Mouse (Mus musculus) CH12.LX (cell line): ENCODE measurements at regions not wholly inside any gene's neighbourhood (a gene's known extent, or its start where the extent isn't known, plus 50 kb on each side); places are given as distances from the start of the nearest gene placed in this dataset.

Source experiments
- DNase-seq: peaks from one replicate; pipeline ENCODE4 v3.0.0-alpha.2; 2013; ENCODE audit errors: extremely low read depth
- H3K27ac ChIP-seq: 2 replicates; pipeline ENCODE4 v1.5.1; 2012; ENCODE audit warnings: low read depth, mild to moderate bottlenecking, control low read depth, moderate library complexity; ENCODE audit not compliant: insufficient read depth
- H3K27me3 ChIP-seq: replicated peaks from 2 replicates; pipeline ENCODE3; 2012; ENCODE audit warnings: inconsistent platforms
- H3K36me3 ChIP-seq, 2 experiments: replicated peaks in 1 of 2; 2 replicates each; pipeline versions ENCODE3 to v1.6.1; 2012; ENCODE audit warnings: inconsistent platforms in 1 of 2, low read length in 1 of 2, mild to moderate bottlenecking in 1 of 2, mixed read lengths in 1 of 2, moderate library complexity in 1 of 2; ENCODE audit not compliant: control insufficient read depth in 1 of 2, insufficient read depth in 1 of 2
- H3K4me1 ChIP-seq, 2 experiments: 2 replicates each; pipeline ENCODE4 v1.6.1; 2012; ENCODE audit warnings: inconsistent platforms in 1 of 2, moderate library complexity in 1 of 2; ENCODE audit not compliant: insufficient read depth in 2 of 2, control insufficient read depth in 1 of 2
- H3K4me2 ChIP-seq: 2 replicates; pipeline ENCODE4 v1.6.1; 2012; ENCODE audit warnings: low read depth, mild to moderate bottlenecking, control low read depth; ENCODE audit not compliant: poor library complexity, insufficient read depth, severe bottlenecking
- H3K4me3 ChIP-seq, 3 experiments: fragments of 150-350 bp in 1 of 3; sonication (generic) in 1 of 3; replicated peaks in 1 of 3; 2 replicates each; pipeline versions ENCODE3 to v1.5.1; 2011 to 2012; ENCODE audit warnings: low read depth in 2 of 3, low read length in 2 of 3, mild to moderate bottlenecking in 2 of 3, moderate library complexity in 2 of 3, control low read depth in 1 of 3, improper control_type of control experiment in 1 of 3, inconsistent platforms in 1 of 3, mixed read lengths in 1 of 3; ENCODE audit not compliant: poor library complexity in 1 of 3
- H3K79me2 ChIP-seq: replicated peaks from 2 replicates; pipeline ENCODE4 v1.6.1; 2012; ENCODE audit warnings: mild to moderate bottlenecking, moderate library complexity; ENCODE audit not compliant: control insufficient read depth, poor library complexity, insufficient read depth, severe bottlenecking; ENCODE audit errors: extremely low read depth
- H3K9ac ChIP-seq: 2 replicates; pipeline ENCODE4 v1.6.1; 2012; ENCODE audit warnings: low read depth, mild to moderate bottlenecking, control low read depth, moderate library complexity; ENCODE audit not compliant: insufficient read depth
- H3K9me3 ChIP-seq: replicated peaks from 2 replicates; pipeline ENCODE3; 2012; ENCODE audit warnings: low read length, inconsistent platforms, mixed read lengths
- BHLHE40 ChIP-seq: IDR thresholded peaks from 2 replicates; pipeline ENCODE4 v1.6.1; 2011; ENCODE audit warnings: mild to moderate bottlenecking, low read depth, low read length, improper control_type of control experiment
- CTCF ChIP-seq, 2 experiments: IDR thresholded peaks in 1 of 2; conservative IDR thresholded peaks in 1 of 2; 2 replicates each; pipeline ENCODE4 v1.5.1; 2011 to 2012; ENCODE audit warnings: low read depth in 2 of 2, low read length in 2 of 2, improper control_type of control experiment in 1 of 2, inconsistent platforms in 1 of 2, mild to moderate bottlenecking in 1 of 2, moderate library complexity in 1 of 2
- E2F4 ChIP-seq: IDR thresholded peaks from 2 replicates; pipeline ENCODE4 v1.6.1; 2011; ENCODE audit warnings: low read depth, low read length, improper control_type of control experiment; ENCODE audit not compliant: insufficient replicate concordance
- EP300 ChIP-seq: IDR thresholded peaks from 2 replicates; pipeline ENCODE4 v1.6.1; 2011; ENCODE audit warnings: low read length, improper control_type of control experiment
- ETS1 ChIP-seq: conservative IDR thresholded peaks from 2 replicates; pipeline ENCODE4 v1.6.1; 2012; ENCODE audit warnings: low read depth, mild to moderate bottlenecking, inconsistent platforms, low read length, improper control_type of control experiment, moderate library complexity
- HCFC1 ChIP-seq: IDR thresholded peaks from 2 replicates; pipeline ENCODE4 v1.6.1; 2012; ENCODE audit warnings: low read depth, mild to moderate bottlenecking, inconsistent platforms, low read length, improper control_type of control experiment
- JUN ChIP-seq: IDR thresholded peaks from 2 replicates; pipeline ENCODE4 v1.6.1; 2011; ENCODE audit warnings: low read depth, mild to moderate bottlenecking, low read length, improper control_type of control experiment, moderate library complexity; ENCODE audit not compliant: insufficient read depth
- MAFK ChIP-seq: IDR thresholded peaks from 2 replicates; pipeline ENCODE4 v1.6.1; 2011; ENCODE audit warnings: low read length, improper control_type of control experiment; ENCODE audit not compliant: insufficient replicate concordance
- MAX ChIP-seq: IDR thresholded peaks from 2 replicates; pipeline ENCODE4 v1.6.1; 2011; ENCODE audit warnings: low read length, improper control_type of control experiment
- MYC ChIP-seq: IDR thresholded peaks from 2 replicates; pipeline ENCODE4 v1.6.1; 2011; ENCODE audit warnings: low read depth, mild to moderate bottlenecking, improper control_type of control experiment, low read length
- RAD21 ChIP-seq: IDR thresholded peaks from 2 replicates; pipeline ENCODE4 v1.6.1; 2011; ENCODE audit warnings: low read depth, mild to moderate bottlenecking, low read length, improper control_type of control experiment, moderate library complexity
- RCOR1 ChIP-seq: conservative IDR thresholded peaks from 2 replicates; pipeline ENCODE4 v1.6.1; 2012; ENCODE audit warnings: low read depth, mild to moderate bottlenecking, inconsistent platforms, low read length, improper control_type of control experiment
- SMC3 ChIP-seq: IDR thresholded peaks from 2 replicates; pipeline ENCODE4 v1.6.1; 2011; ENCODE audit warnings: low read depth, low read length, improper control_type of control experiment
- ZMIZ1 ChIP-seq: IDR thresholded peaks from 2 replicates; pipeline ENCODE4 v1.6.1; 2012; ENCODE audit warnings: low read depth, mild to moderate bottlenecking, inconsistent platforms, low read length, improper control_type of control experiment
- ZNF384 ChIP-seq: IDR thresholded peaks from 2 replicates; pipeline ENCODE4 v1.6.1; 2012; ENCODE audit warnings: low read depth, low read length, improper control_type of control experiment, inconsistent platforms
- dilution Hi-C: fragments of 300-500 bp; cut with MboI; formaldehyde crosslinking; loops from 2 replicates; pipeline ENCODE4 v1.14.3; 2020; ENCODE audit warnings: low sequenced_read_pairs; ENCODE audit not compliant: extremely low pct_unique_long_range_greater_than_20kb, extremely low pct_ligation_motif_present
- in situ Hi-C: fragments of 300-500 bp; cut with MboI; formaldehyde crosslinking; loops from 3 replicates; pipeline ENCODE4 v1.14.3; 2019; ENCODE audit warnings: low sequenced_read_pairs, low pct_ligation_motif_present, low pct_unique_long_range_greater_than_20kb, mixed read lengths

- Histone ChIP-seq H3K27ac (peak overlapping the region; percentile 93), H3K4me1 (peaks cover 35 to 47% of the 10 kb centered on the region in 2 experiments), H3K4me2 (no peak overlapping the region), H3K79me2 (no peaks in the 10 kb centered on the region), H3K9ac (peak overlapping the region; percentile 50; the same call in 1 of the 2 replicates), H3K27me3 (peaks cover 1% of the 10 kb centered on the region), H3K36me3 (no peaks in the 10 kb centered on the region), H3K4me3 (no peak overlapping the region), H3K9me3 (no peaks in the 10 kb centered on the region)
- in situ Hi-C loops (loop anchor here (10.0 to 25.0 kb wide), 2 partner anchors 102 to 201 kb away; partner anchors contain the start of gene Trp63), dilution Hi-C loops (no loop called here)
- peak; percentile 68; the same call in 1 of the 2 replicates for TF ChIP-seq MYC
- TF ChIP-seq RAD21, result no peak; the same call in none of the 2 replicates
- TF ChIP-seq RCOR1, result 0 out of 2 replicates have a peak, but pooled peaks have one; percentile 52
- no peak for TF ChIP-seq HCFC1
- peak; percentile 74 for TF ChIP-seq ZNF384
- peak; percentile 15 for TF ChIP-seq SMC3
- TF ChIP-seq MAX, result peak; percentile 70; the same call in 1 of the 2 replicates
- TF ChIP-seq E2F4, result no peak
- peak; percentile 65 for TF ChIP-seq ETS1
- peak; percentile 45; the same call in 1 of the 2 replicates for TF ChIP-seq EP300
- TF ChIP-seq JUN, result peak; percentile 18; the same call in 1 of the 2 replicates
- peak; percentile 68 for TF ChIP-seq BHLHE40
- peak; percentile 66 for DNase-seq
Observed at GRCm38 (mm10) chr16:25486477-25487094, 197.0 kb upstream of the Trp63 start.

DNA sequence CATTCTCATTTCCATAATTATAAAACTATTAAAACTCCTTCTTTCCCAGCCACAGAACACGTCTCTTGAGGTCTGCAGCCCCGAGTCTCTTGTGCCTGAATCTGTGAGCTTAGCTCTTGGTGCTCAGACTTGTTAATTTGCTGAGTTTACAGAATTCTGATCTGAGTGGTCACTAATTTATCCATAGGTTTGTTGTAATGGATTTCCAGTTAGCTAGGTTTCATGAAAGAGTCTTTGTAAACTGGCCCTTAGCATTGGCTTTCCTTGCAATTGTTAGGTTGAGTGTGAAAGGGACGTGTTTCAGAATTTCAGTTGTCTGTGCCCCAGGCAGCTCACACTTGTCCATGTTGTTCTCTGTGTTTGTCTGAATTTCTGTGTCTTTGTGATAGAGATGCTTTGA is 192.7 kb upstream of the Trp63 start:
- Histone ChIP-seq H3K27ac (no peak overlapping the region), H3K36me3 (no peaks in the 10 kb centered on the region), H3K4me1 (peaks cover 29 to 52% of the 10 kb centered on the region in 2 experiments), H3K79me2 (no peaks in the 10 kb centered on the region), H3K4me2 (no peak overlapping the region), H3K9ac (no peak overlapping the region), H3K4me3 (no peak overlapping the region), H3K27me3 (peaks cover 1% of the 10 kb centered on the region), H3K9me3 (no peaks in the 10 kb centered on the region)
- DNase-seq, result no peak
- in situ Hi-C loops, result loop anchor here (25.0 kb wide), 1 partner anchor 196 kb away; the partner anchor contains the start of gene Trp63
- dilution Hi-C loops, result no loop called here
- TF ChIP-seq E2F4 (no peak), ZNF384 (no peak), CTCF (conservative IDR thresholded peaks at IDR 0.05 in 1 of 2, IDR thresholded peaks at IDR 0.05 in 1 of 2; ENCODE audit: low read depth in 2 of 2, low read length in 2 of 2) (no peak), ZMIZ1 (no peak), RCOR1 (no peak), MAFK (peak; percentile 77)
